Mouse (Mus musculus) C2C12 (cell line): ENCODE results near the gene Synj2. TPM values are rescaled to one million over a fixed set of nuclear protein-coding genes. Genes with fewer than 3 reads are reported as not detected.

Experiments
- H3K27me3 ChIP-seq: one replicate; pipeline ENCODE4 v1.6.1; 2011; ENCODE audit not compliant: control insufficient read depth, insufficient read depth, insufficient read length
- H3K36me3 ChIP-seq: one replicate; pipeline ENCODE4 v1.6.1; 2011; ENCODE audit not compliant: control insufficient read depth, insufficient read depth
- H3K4me3 ChIP-seq: one replicate; pipeline ENCODE4 v1.5.1; 2011; ENCODE audit warnings: mild to moderate bottlenecking, control low read depth; ENCODE audit not compliant: poor library complexity, insufficient read depth, severe bottlenecking
- H3K79me2 ChIP-seq: one replicate; pipeline ENCODE4 v1.6.1; 2011; ENCODE audit not compliant: control insufficient read depth, insufficient read depth
- H3K79me3 ChIP-seq: one replicate; pipeline ENCODE4 v1.6.1; 2011; ENCODE audit warnings: low read depth, control low read depth
- H3ac ChIP-seq: one replicate; pipeline ENCODE3; 2011; ENCODE audit warnings: low read depth; ENCODE audit not compliant: control insufficient read depth, insufficient read length
- CEBPB ChIP-seq: IDR thresholded peaks from one replicate; pipeline ENCODE4 v1.6.1; 2011; ENCODE audit warnings: low read depth, mild to moderate bottlenecking, control low read depth, moderate library complexity
- CTCF ChIP-seq: IDR thresholded peaks from one replicate; pipeline ENCODE4 v1.5.1; 2011; ENCODE audit not compliant: control insufficient read depth, insufficient read depth, insufficient read length
- FOSL1 ChIP-seq: IDR thresholded peaks from one replicate; pipeline ENCODE4 v1.8.0; 2011; ENCODE audit warnings: mild to moderate bottlenecking, low read length; ENCODE audit not compliant: poor library complexity, insufficient read depth, severe bottlenecking
- MAX ChIP-seq: IDR thresholded peaks from one replicate; pipeline ENCODE4 v1.6.1; 2011; ENCODE audit warnings: mild to moderate bottlenecking, control low read depth
- MYOD1 ChIP-seq: IDR thresholded peaks from one replicate; pipeline ENCODE4 v1.6.1; 2011; ENCODE audit warnings: low read depth; ENCODE audit not compliant: control insufficient read depth, insufficient read length
- MYOG ChIP-seq: IDR thresholded peaks from one replicate; pipeline ENCODE4 v1.6.1; 2011; ENCODE audit not compliant: control insufficient read depth, insufficient read length; ENCODE audit errors: extremely low read depth
- USF1 ChIP-seq: IDR thresholded peaks from one replicate; pipeline ENCODE4 v1.6.1; 2011; ENCODE audit warnings: low read depth, mild to moderate bottlenecking, control low read depth, moderate library complexity
- polyA plus RNA-seq: library from polyadenylated mRNA; unstranded; fragments of >200 nt; fragmentation: generic; extraction: Trizol; gene quantifications from one replicate; pipeline ENCODE4 v1.2.1, GENCODE M21; 2012; ENCODE audit warnings: missing spikeins

Synj2 gene
- polyA plus RNA-seq, 1 experiment = 30.9 TPM

DNA sequence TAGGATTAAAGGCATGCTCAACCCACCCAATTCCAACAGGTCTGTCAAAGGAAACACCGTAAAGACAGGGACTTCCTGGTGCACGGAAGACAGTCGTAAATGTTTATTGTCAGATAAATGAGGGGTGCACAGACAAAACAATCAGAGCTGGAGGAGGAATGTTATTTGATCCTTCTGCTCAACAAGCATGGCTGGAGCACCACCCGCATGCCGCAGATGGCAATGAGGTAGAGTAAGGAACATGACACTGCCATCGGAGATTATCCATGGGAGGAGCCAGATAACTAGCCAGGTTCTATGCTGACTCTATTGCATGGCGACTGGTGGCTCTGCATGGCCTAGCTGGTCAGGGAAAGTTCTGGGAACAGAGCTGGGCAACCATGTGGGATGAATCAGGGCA, 132.3 kb downstream of the Synj2 start:
- H3K79me3 ChIP-seq = peaks cover 6% of the 10 kb centered on the region
- H3ac ChIP-seq = no peak overlapping the region
- peaks cover 11% of the 10 kb centered on the region for H3K36me3 ChIP-seq
- no peak overlapping the region for H3K4me3 ChIP-seq
- H3K79me2 ChIP-seq = no peaks in the 10 kb centered on the region
- H3K27me3 ChIP-seq = no peaks in the 10 kb centered on the region
- TF ChIP-seq CEBPB (no peak), MYOG (no peak), MAX (no peak), MYOD1 (no peak), USF1 (no peak)

DNA sequence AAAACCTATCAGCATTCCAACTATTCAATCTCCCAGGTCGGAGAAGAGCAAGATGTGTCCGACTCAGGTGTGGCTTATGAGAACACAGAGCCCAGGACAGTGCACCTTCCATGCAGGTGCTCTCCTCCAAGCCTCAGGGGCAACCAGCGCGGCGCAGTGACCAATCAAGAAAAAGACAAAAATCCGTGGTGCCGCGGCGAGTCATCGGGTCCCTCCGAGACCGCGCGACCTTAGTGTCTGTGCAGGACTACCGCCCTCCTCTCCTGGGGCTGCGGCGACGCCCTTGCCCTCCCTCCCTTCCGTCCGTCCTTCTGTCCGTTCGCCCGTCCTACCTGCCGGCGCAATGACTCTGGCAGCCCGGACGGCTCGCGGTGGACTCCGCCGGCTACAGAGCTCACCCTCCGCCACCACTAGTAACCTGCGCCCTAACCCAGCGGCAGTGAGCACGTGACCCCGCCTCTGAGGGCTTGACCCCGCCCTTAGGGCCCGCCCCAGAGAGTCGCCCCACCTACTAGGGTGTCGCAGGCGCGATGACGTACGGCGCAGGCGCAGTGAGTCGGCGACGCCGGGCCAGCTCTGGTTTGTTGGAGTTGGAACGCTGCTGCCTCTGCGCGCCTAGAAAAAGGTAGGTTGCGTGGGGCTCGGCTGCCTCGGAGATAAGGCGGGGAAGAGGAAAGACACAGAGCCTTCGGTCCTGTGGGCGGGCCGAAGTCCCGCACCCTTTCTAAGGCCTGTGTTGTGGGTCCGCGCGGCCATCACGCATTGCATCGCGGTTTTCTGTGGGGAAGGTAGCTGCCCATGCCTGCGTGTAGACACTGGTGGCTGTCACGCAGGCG, 138.4 kb downstream of the Synj2 start, which contains the start of the genes Serac1 and Gtf2h5:
TSS of gene Serac1 (minus strand) at position 455 of the 836 bp plus-strand sequence.
TSS of gene Gtf2h5 (plus strand) at position 500 of the 836 bp plus-strand sequence.
- H3K36me3 ChIP-seq = peaks cover 17% of the 10 kb centered on the region
- peaks cover 28% of the 10 kb centered on the region for H3K79me3 ChIP-seq
- peak within 1 kb of the TSS; percentile 84 for H3K4me3 ChIP-seq
- H3ac ChIP-seq = peak within 1 kb of the TSS; percentile 94
- H3K79me2 ChIP-seq = peaks cover 28% of the 10 kb centered on the region
- TF ChIP-seq CTCF (no peak), USF1 (peak; percentile 91), MYOG (no peak), MAX (peak; percentile 24), MYOD1 (no peak), FOSL1 (no peak), CEBPB (no peak)
- no peaks in the 10 kb centered on the region for H3K27me3 ChIP-seq

DNA sequence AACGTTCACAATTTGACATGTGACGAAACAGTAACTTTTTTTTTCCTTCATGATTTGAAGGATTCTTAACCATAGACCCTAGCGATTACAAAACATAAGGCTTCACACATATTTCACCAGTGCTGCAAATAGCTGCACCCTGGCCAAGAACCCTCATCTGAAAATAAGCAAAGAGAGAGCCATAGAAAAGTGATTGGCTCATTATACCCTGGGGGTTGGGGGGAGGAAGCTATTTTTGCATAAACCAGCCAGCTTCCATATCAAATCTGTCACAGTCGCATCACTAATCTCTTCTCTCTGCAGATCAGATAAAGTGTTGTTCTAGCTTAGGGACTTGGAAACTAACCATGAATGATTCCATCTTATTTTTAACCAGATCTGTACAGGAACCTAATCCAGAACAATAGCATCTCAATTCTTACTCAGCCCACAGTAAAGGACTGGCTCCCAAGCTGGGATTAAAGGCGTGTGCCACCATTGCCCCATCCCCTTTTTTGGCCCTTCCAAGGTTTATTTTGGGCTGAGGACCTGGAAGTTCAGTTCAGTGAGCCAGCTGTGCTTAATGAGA, 142.3 kb downstream of the Synj2 start:
- H3ac ChIP-seq = no peak overlapping the region
- peaks cover 28% of the 10 kb centered on the region for H3K79me2 ChIP-seq
- TF ChIP-seq MYOD1 (no peak), FOSL1 (no peak), MAX (no peak), MYOG (no peak), CEBPB (no peak), CTCF (no peak), USF1 (no peak)
- H3K27me3 ChIP-seq = no peaks in the 10 kb centered on the region
- H3K36me3 ChIP-seq = peaks cover 44% of the 10 kb centered on the region
- H3K4me3 ChIP-seq = no peak overlapping the region
- peaks cover 22% of the 10 kb centered on the region for H3K79me3 ChIP-seq

DNA sequence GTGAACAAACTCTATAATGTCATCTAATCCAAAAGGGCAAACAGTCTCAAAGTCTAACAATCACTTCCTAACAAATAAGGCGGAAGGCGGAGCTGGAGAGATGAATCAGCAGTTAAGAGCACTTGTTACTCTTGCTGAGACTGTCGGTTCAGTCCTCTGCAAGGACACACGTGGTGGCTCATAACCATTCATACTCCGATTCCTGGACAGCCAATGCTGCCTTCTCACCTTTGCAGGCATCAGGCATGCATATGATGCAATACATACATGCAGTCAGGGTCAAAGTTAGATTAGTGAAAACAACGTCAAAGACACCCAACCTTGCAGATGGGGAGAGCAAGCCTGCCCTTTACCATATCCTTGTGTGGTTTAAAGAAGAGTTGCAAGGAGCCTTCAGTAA, 150.5 kb downstream of the Synj2 start:
- Histone ChIP-seq H3K79me2 (no peaks in the 10 kb centered on the region), H3K4me3 (no peak overlapping the region), H3K36me3 (peaks cover 17% of the 10 kb centered on the region), H3K79me3 (no peaks in the 10 kb centered on the region), H3ac (no peak overlapping the region), H3K27me3 (no peaks in the 10 kb centered on the region)
- no peak for TF ChIP-seq MYOG
- no peak for TF ChIP-seq FOSL1
- no peak for TF ChIP-seq CTCF

Other genes with a start within 250 kb of the Synj2 start
- gene Snx9, start 100.0 kb upstream of the Synj2 start, polyA plus RNA-seq = 57.5 TPM
- 1.8 TPM for gene Serac1, start 138.5 kb downstream of the Synj2 start, polyA plus RNA-seq
- gene Gtf2h5, start 138.5 kb downstream of the Synj2 start, polyA plus RNA-seq = 90.0 TPM
- gene Tulp4, start 165.2 kb downstream of the Synj2 start, polyA plus RNA-seq = 58.1 TPM